Mouse (Mus musculus) G1E (cell line): Measurements from ENCODE around the gene Pclo. TPM values are rescaled to one million over a fixed set of nuclear protein-coding genes. Genes with fewer than 3 reads are reported as not detected.

ENCODE experiments used
- ATAC-seq: 2 replicates; pipeline ENCODE4 v1.8.0; 2016; ENCODE audit warnings: mild to moderate bottlenecking; ENCODE audit not compliant: insufficient number of reproducible peaks, poor library complexity, low FRiP score, severe bottlenecking; ENCODE audit errors: extremely low read depth
- DNase-seq: peaks from one replicate; pipeline ENCODE4 v3.0.0; 2012; ENCODE audit warnings: low spot score
- H3K27me3 ChIP-seq: 2 replicates; pipeline ENCODE4 v1.6.1; 2012; ENCODE audit warnings: mild to moderate bottlenecking, low read length, inconsistent platforms; ENCODE audit not compliant: insufficient read depth
- H3K36me3 ChIP-seq: replicated peaks from 2 replicates; pipeline ENCODE3; 2012; ENCODE audit warnings: mild to moderate bottlenecking, inconsistent platforms
- H3K4me1 ChIP-seq: 2 replicates; pipeline ENCODE4 v1.6.1; 2012; ENCODE audit warnings: low read depth, low read length, inconsistent platforms, mixed read lengths; ENCODE audit not compliant: insufficient read depth
- H3K4me3 ChIP-seq: 2 replicates; pipeline ENCODE4 v1.5.1; 2012; ENCODE audit warnings: low read depth, mild to moderate bottlenecking, inconsistent platforms, low read length, moderate library complexity, mixed read lengths
- H3K9me3 ChIP-seq: replicated peaks from 2 replicates; pipeline ENCODE4 v1.6.1; 2012; ENCODE audit warnings: inconsistent platforms
- CTCF ChIP-seq: IDR thresholded peaks from 2 replicates; pipeline ENCODE4 v1.5.1; 2012; ENCODE audit warnings: low read depth, low read length, inconsistent platforms, mixed read lengths
- GATA1 ChIP-seq: IDR thresholded peaks from 2 replicates; pipeline ENCODE4 v1.6.1; 2012; ENCODE audit warnings: borderline replicate concordance, low read length, inconsistent platforms, mixed read lengths
- GATA2 ChIP-seq: IDR thresholded peaks from 2 replicates; pipeline ENCODE4 v1.6.1; 2012; ENCODE audit warnings: low read depth, low read length, inconsistent platforms, borderline replicate concordance
- POLR2AphosphoS5 ChIP-seq: IDR thresholded peaks from 2 replicates; pipeline ENCODE4 v1.6.1; 2012; ENCODE audit warnings: low read depth, low read length, inconsistent platforms; ENCODE audit not compliant: insufficient replicate concordance
- TAL1 ChIP-seq: conservative IDR thresholded peaks from 2 replicates; pipeline ENCODE4 v1.6.1; 2012; ENCODE audit warnings: low read depth, low read length, inconsistent platforms, mixed read lengths
- polyA plus RNA-seq: library from polyadenylated mRNA; stranded (reverse); fragments of >175 nt; gene quantifications from 2 replicates; pipeline ENCODE4 v1.2.3, GENCODE M21; 2012
- total RNA-seq, 2 experiments: library from RNA; stranded (forward) in 1 of 2; stranded (reverse) in 1 of 2; fragments of 200-1000 nt in 1 of 2; fragments of >200 nt in 1 of 2; fragmentation: Nextera tagmentation in 1 of 2; gene quantifications; 2 replicates each; pipeline ENCODE4 v1.2.3; 2014 to 2017

Pclo gene
- total and polyA plus RNA-seq, 3 experiments = 0.11 TPM; not detected in 2

- DNase-seq = no peak
- no peaks in the 10 kb centered on the region for H3K27me3 ChIP-seq
- ATAC-seq = no peak
- no peaks in the 10 kb centered on the region for H3K9me3 ChIP-seq
- TF ChIP-seq CTCF (no peak), GATA2 (no peak), POLR2AphosphoS5 (no peak), TAL1 (no peak), GATA1 (no peak)
- H3K36me3 ChIP-seq = no peaks in the 10 kb centered on the region
- H3K4me3 ChIP-seq = no peak overlapping the region
- H3K4me1 ChIP-seq = no peaks in the 10 kb centered on the region
Measured at GRCm38 (mm10) chr5:14707311-14707710, 192.6 kb downstream of the Pclo start.

DNA sequence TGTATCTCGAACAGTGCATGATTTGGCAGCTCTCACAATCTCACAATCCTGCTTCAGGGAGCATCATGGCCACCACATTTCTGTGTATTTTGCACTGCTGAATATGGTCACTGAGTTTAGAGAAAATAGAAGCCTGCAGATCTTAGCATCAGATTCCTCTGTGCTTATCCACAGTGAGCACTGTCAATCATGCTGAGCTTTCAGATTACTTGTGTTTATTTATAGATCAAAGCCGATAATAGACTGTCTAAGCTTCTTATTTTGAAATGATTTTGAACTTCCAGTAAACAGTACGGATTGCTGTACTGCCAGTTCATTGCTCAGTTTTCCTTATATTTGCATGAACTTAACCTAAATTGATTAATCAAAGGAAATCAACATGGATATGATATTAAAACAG is 208.9 kb downstream of the Pclo start:
- TF ChIP-seq TAL1 (no peak), GATA1 (no peak), POLR2AphosphoS5 (no peak), GATA2 (no peak), CTCF (no peak)
- H3K9me3 ChIP-seq = no peaks in the 10 kb centered on the region

GRCm38 (mm10) chr5:14728676-14729253 is 214.0 kb downstream of the Pclo start:
- ATAC-seq (no peak), DNase-seq (no peak)
- Histone ChIP-seq H3K4me3 (no peak overlapping the region), H3K27me3 (no peaks in the 10 kb centered on the region), H3K9me3 (no peaks in the 10 kb centered on the region), H3K4me1 (no peaks in the 10 kb centered on the region), H3K36me3 (no peaks in the 10 kb centered on the region)
- TF ChIP-seq TAL1 = no peak
- no peak for TF ChIP-seq GATA1
- no peak for TF ChIP-seq POLR2AphosphoS5
- TF ChIP-seq CTCF = no peak
- TF ChIP-seq GATA2 = no peak

More for the DNA sequence above, 208.9 kb downstream of the Pclo start:
- Histone ChIP-seq H3K4me3 (no peak overlapping the region), H3K4me1 (no peaks in the 10 kb centered on the region), H3K36me3 (no peaks in the 10 kb centered on the region), H3K27me3 (no peaks in the 10 kb centered on the region)
- DNase-seq (no peak), ATAC-seq (no peak)

DNA sequence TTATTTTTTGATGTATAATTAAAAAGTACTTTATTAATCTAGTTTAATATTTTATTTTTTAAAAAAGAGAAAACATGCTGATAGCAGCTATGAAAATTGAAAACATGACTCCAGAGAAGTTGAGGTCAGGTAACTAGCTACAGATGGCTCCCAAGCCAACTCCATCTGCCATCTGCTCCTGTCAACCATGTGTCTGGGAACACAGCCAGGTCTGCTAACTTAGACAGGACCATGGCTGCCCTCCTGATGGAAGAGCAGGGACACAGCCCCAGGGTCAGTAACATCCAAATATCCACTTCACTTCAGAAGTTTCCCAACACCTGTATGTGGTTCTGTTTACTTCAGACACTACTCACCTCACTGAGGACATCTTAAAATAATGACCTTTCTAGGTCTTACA is 236.2 kb downstream of the Pclo start:
- no peak for DNase-seq
- no peaks in the 10 kb centered on the region for H3K36me3 ChIP-seq
- no peaks in the 10 kb centered on the region for H3K4me1 ChIP-seq
- no peaks in the 10 kb centered on the region for H3K27me3 ChIP-seq
- H3K9me3 ChIP-seq = no peaks in the 10 kb centered on the region
- no peak for TF ChIP-seq GATA1
- TF ChIP-seq CTCF = no peak
- TF ChIP-seq POLR2AphosphoS5 = no peak
- no peak for TF ChIP-seq TAL1
- no peak for TF ChIP-seq GATA2
- no peak overlapping the region for H3K4me3 ChIP-seq
- no peak for ATAC-seq

GRCm38 (mm10) chr5:14766686-14767085 is 252.0 kb downstream of the Pclo start:
- ATAC-seq = no peak
- Histone ChIP-seq H3K4me3 (no peak overlapping the region), H3K9me3 (no peaks in the 10 kb centered on the region), H3K4me1 (no peaks in the 10 kb centered on the region), H3K36me3 (no peaks in the 10 kb centered on the region), H3K27me3 (no peaks in the 10 kb centered on the region)
- TF ChIP-seq POLR2AphosphoS5 = no peak
- no peak for TF ChIP-seq CTCF
- no peak for TF ChIP-seq GATA1
- no peak for TF ChIP-seq GATA2
- TF ChIP-seq TAL1 = no peak
- DNase-seq = no peak

DNA sequence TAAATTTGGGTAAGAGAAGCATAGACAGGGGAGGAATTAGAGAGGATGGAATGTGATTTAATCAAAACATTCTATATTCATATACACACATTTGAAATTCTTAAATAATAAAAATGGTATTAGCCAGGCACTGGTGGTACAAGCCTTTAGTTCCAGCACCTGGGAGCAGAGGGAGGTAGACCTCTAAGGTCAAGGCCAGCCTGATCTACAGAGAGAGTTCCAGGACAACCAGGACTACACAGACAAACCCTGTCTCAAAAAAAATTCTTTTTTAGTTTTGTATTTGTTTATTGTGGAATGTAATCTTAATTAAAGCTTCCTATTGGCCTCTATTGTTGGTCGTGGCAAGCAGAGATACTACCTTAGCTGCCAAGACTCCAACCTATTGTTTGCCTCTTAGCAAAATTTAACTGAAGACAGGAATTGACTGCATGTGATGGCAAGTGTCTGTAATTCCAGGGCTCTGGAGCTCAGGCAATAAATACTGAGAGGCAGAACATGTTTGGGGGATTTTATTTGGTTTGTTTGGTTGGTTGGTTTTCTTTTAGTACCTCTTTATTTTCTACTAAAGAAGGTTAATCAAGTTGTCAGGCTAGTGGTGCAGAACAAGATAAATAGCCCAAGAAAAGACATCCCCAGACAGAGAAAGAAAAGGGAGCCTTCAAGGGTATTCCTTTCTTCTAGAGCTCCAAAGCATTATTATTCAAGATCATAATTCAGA is 267.8 kb downstream of the Pclo start:
- Histone ChIP-seq H3K9me3 (no peaks in the 10 kb centered on the region), H3K4me1 (no peaks in the 10 kb centered on the region), H3K4me3 (no peak overlapping the region), H3K27me3 (no peaks in the 10 kb centered on the region), H3K36me3 (no peaks in the 10 kb centered on the region)
- ATAC-seq (no peak), DNase-seq (no peak)
- TF ChIP-seq POLR2AphosphoS5 (no peak), GATA1 (no peak), TAL1 (no peak), GATA2 (no peak), CTCF (no peak)
